Mouse (Mus musculus): ENCODE measurements around the gene Cacna1c. TPM values are rescaled to one million over a fixed set of nuclear protein-coding genes. Genes with fewer than 3 reads are reported as not detected.

The Cacna1c gene
- polyA plus RNA-seq, 1 experiment from 2014 or later, result 3.2 TPM

Other genes with a start within 250 kb of the Cacna1c start
- 12.7 and 14.1 TPM in 2 replicates for gene Dcp1b, start 21.2 kb downstream of the Cacna1c start, polyA plus RNA-seq (2014; fragmentation: Nextera tagmentation; extraction: Ambion mirVana)
- 0.10 and 0.14 TPM in 2 replicates for gene Cacna2d4, start 40.1 kb upstream of the Cacna1c start, polyA plus RNA-seq (2014; fragmentation: Nextera tagmentation; extraction: Ambion mirVana)
- gene Lrtm2, start 134.3 kb upstream of the Cacna1c start, polyA plus RNA-seq (2014; fragmentation: Nextera tagmentation; extraction: Ambion mirVana), result 2.7 and 3.9 TPM in 2 replicates
- gene Adipor2, start 221.3 kb upstream of the Cacna1c start, polyA plus RNA-seq (2014; fragmentation: Nextera tagmentation; extraction: Ambion mirVana), result 33.3 and 39.6 TPM in 2 replicates

Data from forebrain, embryonic 14.5 days (tissue).